Mouse (Mus musculus) liver, adult 2 months (tissue): ENCODE results near the gene Fbxo9. TPM values are rescaled to one million over a fixed set of nuclear protein-coding genes. Genes with fewer than 3 reads are reported as not detected.
A peak's percentile ranks its signal among the peaks of the same experiment; 100 is the strongest.

Source experiments
- DNase-seq: peaks from one replicate; pipeline ENCODE4 v3.0.0-alpha.2; 2011; ENCODE audit warnings: low read depth, low spot score; ENCODE audit errors: extremely low read depth
- H3K27ac ChIP-seq: fragments of 200-500 bp; replicated peaks from 2 replicates; pipeline ENCODE4 v1.5.1; 2012; ENCODE audit warnings: low read depth, mild to moderate bottlenecking, control low read depth, inconsistent platforms, low read length; ENCODE audit not compliant: insufficient read depth
- H3K27me3 ChIP-seq: fragments of 200-500 bp; 2 replicates; pipeline ENCODE4 v1.6.1; 2012; ENCODE audit warnings: mild to moderate bottlenecking, moderate library complexity, low read length, inconsistent platforms; ENCODE audit not compliant: control insufficient read depth, insufficient read depth
- H3K36me3 ChIP-seq: fragments of 200-500 bp; 2 replicates; pipeline ENCODE4 v1.6.1; 2012; ENCODE audit warnings: low read length, inconsistent platforms; ENCODE audit not compliant: control insufficient read depth, insufficient read depth
- H3K4me1 ChIP-seq: fragments of 200-500 bp; 2 replicates; pipeline ENCODE4 v1.6.1; 2011; ENCODE audit warnings: low read length; ENCODE audit not compliant: control insufficient read depth, insufficient read depth
- H3K4me3 ChIP-seq: fragments of 200-500 bp; 2 replicates; pipeline ENCODE4 v1.5.1; 2011; ENCODE audit warnings: low read depth, mild to moderate bottlenecking, control low read depth, low read length, moderate library complexity; ENCODE audit not compliant: insufficient read depth
- H3K79me2 ChIP-seq: fragments of 200-500 bp; 2 replicates; pipeline ENCODE4 v1.6.1; 2012; ENCODE audit warnings: inconsistent platforms, mild to moderate bottlenecking, low read length, moderate library complexity; ENCODE audit not compliant: control insufficient read depth, insufficient read depth
- H3K9ac ChIP-seq: fragments of 200-500 bp; 2 replicates; pipeline ENCODE4 v1.6.1; 2012; ENCODE audit warnings: low read depth, mild to moderate bottlenecking, control low read depth, inconsistent platforms, low read length
- CTCF ChIP-seq: fragments of 200-500 bp; IDR thresholded peaks from 2 replicates; pipeline ENCODE4 v1.5.1; 2011; ENCODE audit warnings: low read depth, low read length, control low read depth
- POLR2A ChIP-seq: fragments of 200-500 bp; IDR thresholded peaks from 2 replicates; pipeline ENCODE4 v1.6.1; 2011; ENCODE audit warnings: low read length, control low read depth; ENCODE audit not compliant: insufficient read depth; ENCODE audit errors: extremely low read depth
- WGBS: fragments of 180-500 bp; shearing (Covaris S2); methylation state at CpG from one replicate; pipeline ENCODE4 v1.1.7; 2018; 5-methylcytosine and 5-hydroxymethylcytosine counted together
- polyA plus RNA-seq: library from polyadenylated mRNA; depleted of rRNA; stranded (reverse); fragments of >200 nt; gene quantifications from 2 replicates; pipeline ENCODE4 v1.2.3, GENCODE M21; 2012
- total RNA-seq: library from RNA; depleted of rRNA; stranded (reverse); fragments of >200 nt; gene quantifications from 2 replicates; pipeline ENCODE4 v1.2.3, GENCODE M21; 2014

Gene Fbxo9
- total and polyA plus RNA-seq, 2 experiments: 80.5 to 107 TPM

GRCm38 (mm10) chr9:78107582-78107911 lies 1.3 kb downstream of the Fbxo9 start:
- peak overlapping the region; percentile 95 for H3K9ac ChIP-seq
- 0 out of 2 replicates have a peak overlapping the region, but pooled peaks have one; percentile 2 for H3K27ac ChIP-seq
- H3K79me2 ChIP-seq: peaks cover 14% of the 10 kb centered on the region; the same call in 1 of the 2 replicates
- 8% methylated on average over 6 of the region's 6 CpGs for WGBS
- H3K27me3 ChIP-seq: no peaks in the 10 kb centered on the region
- H3K4me3 ChIP-seq: peak overlapping the region; percentile 71
- H3K4me1 ChIP-seq: peaks cover 27% of the 10 kb centered on the region
- peaks cover 11% of the 10 kb centered on the region for H3K36me3 ChIP-seq
- DNase-seq: no peak
- TF ChIP-seq POLR2A: no peak
- no peak for TF ChIP-seq CTCF

- no peak for TF ChIP-seq POLR2A
- TF ChIP-seq CTCF: no peak
- Histone ChIP-seq H3K4me1 (peaks cover 29% of the 10 kb centered on the region), H3K27ac (no peak overlapping the region), H3K4me3 (no peak overlapping the region), H3K36me3 (peaks cover 15% of the 10 kb centered on the region), H3K27me3 (no peaks in the 10 kb centered on the region), H3K9ac (no peak overlapping the region), H3K79me2 (peaks cover 17% of the 10 kb centered on the region; the same call in 1 of the 2 replicates)
- peak; percentile 62 for DNase-seq
- 33% methylated on average over 4 of the region's 4 CpGs for WGBS
Measured at GRCm38 (mm10) chr9:78106821-78107220, 2.0 kb downstream of the Fbxo9 start.

- H3K9ac ChIP-seq: peak overlapping the region; percentile 61
- no peak overlapping the region for H3K4me3 ChIP-seq
- no peak for DNase-seq
- H3K27me3 ChIP-seq: no peaks in the 10 kb centered on the region
- peaks cover 25% of the 10 kb centered on the region for H3K36me3 ChIP-seq
- H3K79me2 ChIP-seq: peaks cover 21% of the 10 kb centered on the region; the same call in 1 of the 2 replicates
- no peak for TF ChIP-seq CTCF
- no peak for TF ChIP-seq POLR2A
- H3K4me1 ChIP-seq: peaks cover 30% of the 10 kb centered on the region
- H3K27ac ChIP-seq: peak overlapping the region; percentile 59
- WGBS: 30% methylated on average over 6 of the region's 6 CpGs
Measured at GRCm38 (mm10) chr9:78105501-78105932, 3.3 kb downstream of the Fbxo9 start.

GRCm38 (mm10) chr9:78104973-78105372 lies 3.9 kb downstream of the Fbxo9 start:
- peak; percentile 88 for DNase-seq
- no peak overlapping the region for H3K9ac ChIP-seq
- H3K4me1 ChIP-seq: peaks cover 27% of the 10 kb centered on the region
- peaks cover 21% of the 10 kb centered on the region; the same call in 1 of the 2 replicates for H3K79me2 ChIP-seq
- peak overlapping the region; percentile 86 for H3K27ac ChIP-seq
- no peaks in the 10 kb centered on the region for H3K27me3 ChIP-seq
- WGBS: 31% methylated on average over 6 of the region's 6 CpGs
- H3K4me3 ChIP-seq: peak overlapping the region; percentile 4; the same call in 1 of the 2 replicates
- H3K36me3 ChIP-seq: peaks cover 29% of the 10 kb centered on the region
- TF ChIP-seq CTCF: no peak
- TF ChIP-seq POLR2A: no peak

GRCm38 (mm10) chr9:78103965-78104560 lies 4.8 kb downstream of the Fbxo9 start:
- WGBS: 19% methylated on average over 8 of the region's 8 CpGs
- H3K4me3 ChIP-seq: peak overlapping the region; percentile 46
- H3K4me1 ChIP-seq: peaks cover 26% of the 10 kb centered on the region

GRCm38 (mm10) chr9:78101431-78101830 lies 7.4 kb downstream of the Fbxo9 start:
- peaks cover 18% of the 10 kb centered on the region; the same call in 1 of the 2 replicates for H3K79me2 ChIP-seq
- peaks cover 20% of the 10 kb centered on the region for H3K4me1 ChIP-seq
- peaks cover 60% of the 10 kb centered on the region for H3K36me3 ChIP-seq
- H3K27me3 ChIP-seq: no peaks in the 10 kb centered on the region
- no peak overlapping the region for H3K27ac ChIP-seq
- H3K9ac ChIP-seq: no peak overlapping the region
- no peak for TF ChIP-seq POLR2A
- TF ChIP-seq CTCF: no peak
- H3K4me3 ChIP-seq: no peak overlapping the region
- 40% methylated on average over 4 of the region's 4 CpGs for WGBS
- no peak for DNase-seq

More at GRCm38 (mm10) chr9:78103965-78104560, 4.8 kb downstream of the Fbxo9 start:
- H3K79me2 ChIP-seq: peaks cover 21% of the 10 kb centered on the region; the same call in 1 of the 2 replicates
- TF ChIP-seq CTCF (no peak), POLR2A (no peak)
- no peaks in the 10 kb centered on the region for H3K27me3 ChIP-seq
- peak; percentile 91 for DNase-seq
- peaks cover 36% of the 10 kb centered on the region for H3K36me3 ChIP-seq
- H3K27ac ChIP-seq: peak overlapping the region; percentile 86
- peak overlapping the region; percentile 41; the same call in 1 of the 2 replicates for H3K9ac ChIP-seq
